Mouse (Mus musculus) megakaryocyte, embryonic 14.5 days (primary cell): Measurements from ENCODE around the gene Pepd.

Experiments used
- FLI1 ChIP-seq: IDR thresholded peaks from 2 replicates; pipeline ENCODE4 v1.6.1; 2012; ENCODE audit warnings: low read length, inconsistent platforms, mixed read lengths
- GATA1 ChIP-seq: IDR thresholded peaks from 3 replicates; pipeline ENCODE4 v1.6.1; 2012; ENCODE audit warnings: mixed read lengths, low read length, inconsistent platforms, borderline replicate concordance

- TF ChIP-seq GATA1 (no peak), FLI1 (no peak)
Observed at GRCm38 (mm10) chr7:35054286-35054685, 142.1 kb downstream of the Pepd start.
